In genomic region chr17:73950970-73951369, GRCm38 (mm10) we compare ENCODE assay signal across 23 mouse cellular contexts. TPM values are rescaled to one million over a fixed set of nuclear protein-coding genes. Genes with fewer than 3 reads are reported as not detected.
DNase-seq lines count a peak whose midpoint lies in the region; ATAC-seq and TF ChIP-seq lines count a peak whose summit lies in the region.
"Had no signal": no experiment of that assay in that cellular context is flagged by ENCODE, and none has a peak within 500 bp of the region (broad histone marks: within the 10 kb centered on the region; RNA-seq: fewer than 3 reads in every experiment).

No protein-coding gene starts in this region.

- H3K4me1 ChIP-seq in megakaryocyte, embryonic 14.5 days = peaks cover 29% of the 10 kb centered on the region
- no peaks in the 10 kb centered on the region for H3K4me1 ChIP-seq in hindbrain, postnatal 0 days (ENCODE audit: insufficient read depth, low read length)
- H3K4me1 ChIP-seq: embryonic facial prominence, embryonic 15.5 days; heart, embryonic 12.5 days; liver, embryonic 13.5 days; neural tube, embryonic 15.5 days had no signal

- no peak for DNase-seq in gastrocnemius, adult 2 months
- DNase-seq in gastrocnemius, postnatal 4 days (ENCODE audit: low spot score in 2 of 2) = no peak
- peak; percentile 27 for DNase-seq in induced T-regulatory cell, adult 2 months (ENCODE audit: low read depth)
- no peak for DNase-seq in hindbrain, postnatal 0 days (ENCODE audit: low spot score)
- DNase-seq in embryo, embryonic 10 days (ENCODE audit: low spot score) = no peak
- DNase-seq: cerebellum, adult 9-10 months; forebrain, postnatal 0 days; heart, postnatal 10 days; kidney, adult 11 months; kidney, postnatal 36 days; layer of hippocampus, postnatal 36 days; liver, embryonic 13.5 days; lung, embryonic 14.5 days; lung, postnatal 4 days; right cerebral cortex, adult 18-20 months; right cerebral cortex, postnatal 4 days had no signal

- no peak for TF ChIP-seq CTCF in gastrocnemius, adult 2 months (IDR thresholded peaks at IDR 0.05)
- no peak for TF ChIP-seq CTCF in hindbrain, postnatal 0 days (IDR thresholded peaks at IDR 0.05; ENCODE audit: low read depth)

- no peak for ATAC-seq in megakaryocyte, adult 5-6 weeks (ENCODE audit: poor library complexity, severe bottlenecking)
- ATAC-seq in hindbrain, postnatal 0 days = no peak
- ATAC-seq: forebrain, postnatal 0 days had no signal

- H3K36me3 ChIP-seq in megakaryocyte, embryonic 14.5 days (replicated peaks; ENCODE audit: low read length) = no peaks in the 10 kb centered on the region
- no peaks in the 10 kb centered on the region for H3K36me3 ChIP-seq in hindbrain, postnatal 0 days (ENCODE audit: insufficient read depth, low read length)
- H3K36me3 ChIP-seq: embryonic facial prominence, embryonic 15.5 days; heart, embryonic 12.5 days; kidney, embryonic 15.5 days; liver, embryonic 13.5 days; neural tube, embryonic 15.5 days had no signal

- no peak overlapping the region for H3K4me2 ChIP-seq in hindbrain, postnatal 0 days (ENCODE audit: low read depth, low read length)
- H3K4me2 ChIP-seq: heart, embryonic 12.5 days; kidney, embryonic 15.5 days; liver, embryonic 13.5 days; midbrain, embryonic 11.5 days; neural tube, embryonic 15.5 days had no signal

- H3K9me3 ChIP-seq in megakaryocyte, embryonic 14.5 days = no peaks in the 10 kb centered on the region
- no peaks in the 10 kb centered on the region for H3K9me3 ChIP-seq in hindbrain, postnatal 0 days (ENCODE audit: low read length)
- H3K9me3 ChIP-seq: embryonic facial prominence, embryonic 15.5 days; heart, embryonic 12.5 days; kidney, embryonic 15.5 days; liver, embryonic 13.5 days; neural tube, embryonic 15.5 days had no signal

- peak overlapping the region; percentile 86 for H3K27ac ChIP-seq in gastrocnemius, adult 2 months
- no peak overlapping the region for H3K27ac ChIP-seq in hindbrain, postnatal 0 days
- H3K27ac ChIP-seq: embryonic facial prominence, embryonic 15.5 days; kidney, embryonic 15.5 days; liver, embryonic 13.5 days; neural tube, embryonic 15.5 days had no signal

- H3K9ac ChIP-seq in hindbrain, postnatal 0 days (replicated peaks; ENCODE audit: low read length) = no peak overlapping the region
- H3K9ac ChIP-seq: embryonic facial prominence, embryonic 15.5 days; forebrain, postnatal 0 days; heart, embryonic 12.5 days; kidney, embryonic 15.5 days; liver, embryonic 13.5 days; lung, embryonic 14.5 days; neural tube, embryonic 15.5 days had no signal

- H3K4me3 ChIP-seq in gastrocnemius, adult 2 months = peak overlapping the region; percentile 70
- peak overlapping the region; percentile 16 for H3K4me3 ChIP-seq in megakaryocyte, embryonic 14.5 days (replicated peaks)
- H3K4me3 ChIP-seq in hindbrain, postnatal 0 days (ENCODE audit: low read length) = no peak overlapping the region
- H3K4me3 ChIP-seq: embryonic facial prominence, embryonic 15.5 days; heart, embryonic 12.5 days; kidney, embryonic 15.5 days; liver, embryonic 13.5 days; neural tube, embryonic 15.5 days had no signal

- 87% methylated on average over 5 of the region's 5 CpGs for WGBS in hindbrain, postnatal 0 days

- intact Hi-C loops in gastrocnemius, adult 2 months (cut with DNase I) = no loop called here

- H3K27me3 ChIP-seq in megakaryocyte, embryonic 14.5 days (replicated peaks) = peaks cover 44% of the 10 kb centered on the region
- H3K27me3 ChIP-seq in hindbrain, postnatal 0 days (ENCODE audit: insufficient read depth, low read length) = no peaks in the 10 kb centered on the region
- H3K27me3 ChIP-seq: embryonic facial prominence, embryonic 15.5 days; heart, embryonic 12.5 days; kidney, embryonic 15.5 days; liver, embryonic 13.5 days; neural tube, embryonic 15.5 days had no signal

RNA-seq across cellular contexts. Expression of gene Xdh, which starts 1.0 kb away (rescaled TPM):
- total RNA-seq in gastrocnemius, adult 2 months (2021) = 10 to 100 TPM; 54.9 to 72.1 TPM
- 1 to 10 TPM; 5.6 to 7.6 TPM for total RNA-seq in gastrocnemius, postnatal 4 days (2021)
- polyA plus RNA-seq in megakaryocyte, embryonic 14.5 days (2012; ENCODE audit: insufficient read depth, low replicate concordance) = 0.49 and 4.9 TPM in 2 replicates
- total RNA-seq in megakaryocyte, adult 5-6 weeks (2015) = 218 and 259 TPM in 2 replicates
- total RNA-seq in megakaryocyte, adult 5-6 weeks (2017) = 211 and 252 TPM in 2 replicates
- 0.18 and 0.37 TPM in 2 replicates for total RNA-seq in hindbrain, postnatal 0 days (2014; rRNA removed)
- 0.93 and 1.3 TPM in 2 replicates for polyA plus RNA-seq in hindbrain, postnatal 0 days (2015; fragmentation: Nextera tagmentation; extraction: Ambion mirVana)

Comparison
In these comparisons a context has a peak if more than half of its experiments do, and no peak if none do; other contexts are left out.
1. RNA of gene Xdh, which starts 1.0 kb away (total RNA-seq): 211 to 259 TPM in megakaryocyte, adult 5-6 weeks and 54.9 to 72.1 TPM in gastrocnemius, adult 2 months; 5.6 to 7.6 TPM in gastrocnemius, postnatal 4 days and 0.18 to 0.37 TPM in hindbrain, postnatal 0 days; every median in the first group is over 4 times any median in the second.